Mouse (Mus musculus) hindbrain, embryonic 13.5 days (tissue): ENCODE results near the gene Atxn7l1. TPM values are rescaled to one million over a fixed set of nuclear protein-coding genes. Genes with fewer than 3 reads are reported as not detected.
A peak's percentile ranks its signal among the peaks of the same experiment; 100 is the strongest.

Experiments used
- ATAC-seq: fragments of 200-750 bp; cut with Nextera tagmentation; 2 replicates; pipeline ENCODE4 v1.8.0; 2017; ENCODE audit warnings: moderate TSS enrichment; ENCODE audit not compliant: low FRiP score
- H3K27ac ChIP-seq: fragments of 300-500 bp; sonication (generic); 2 replicates; pipeline ENCODE4 v1.5.1; 2015; ENCODE audit warnings: inconsistent platforms, mild to moderate bottlenecking, moderate library complexity
- H3K27me3 ChIP-seq: fragments of 300-500 bp; sonication (generic); 2 replicates; pipeline ENCODE4 v1.6.1; 2015; ENCODE audit warnings: mild to moderate bottlenecking, inconsistent platforms
- H3K36me3 ChIP-seq: fragments of 300-500 bp; sonication (generic); 2 replicates; pipeline ENCODE4 v1.6.1; 2015; ENCODE audit warnings: mild to moderate bottlenecking, inconsistent platforms
- H3K4me1 ChIP-seq: fragments of 300-500 bp; sonication (generic); replicated peaks from 2 replicates; pipeline ENCODE4 v1.6.1; 2015; ENCODE audit warnings: inconsistent platforms
- H3K4me2 ChIP-seq: fragments of 300-500 bp; sonication (generic); 2 replicates; pipeline ENCODE4 v1.6.1; 2015; ENCODE audit warnings: inconsistent platforms, mild to moderate bottlenecking, moderate library complexity
- H3K4me3 ChIP-seq: fragments of 300-500 bp; sonication (generic); 2 replicates; pipeline ENCODE4 v1.5.1; 2015; ENCODE audit warnings: mild to moderate bottlenecking, inconsistent platforms
- H3K9ac ChIP-seq: fragments of 300-500 bp; sonication (generic); 2 replicates; pipeline ENCODE4 v1.6.1; 2015; ENCODE audit warnings: mild to moderate bottlenecking, inconsistent platforms
- H3K9me3 ChIP-seq: fragments of 300-500 bp; sonication (generic); 2 replicates; pipeline ENCODE4 v1.6.1; 2016; ENCODE audit warnings: inconsistent platforms
- WGBS: fragments of 180-500 bp; shearing (Covaris S2); methylation state at CpG from one replicate; pipeline ENCODE4 v1.1.7; 2015; 5-methylcytosine and 5-hydroxymethylcytosine counted together
- polyA plus RNA-seq: library from polyadenylated mRNA; unstranded; fragments of >200 nt; fragmentation: Nextera tagmentation; extraction: Ambion mirVana; gene quantifications from 2 replicates; pipeline ENCODE4 v1.2.1, GENCODE M21; 2015

Gene Atxn7l1
- polyA plus RNA-seq, 1 experiment from 2014 or later: 22.4 TPM

DNA sequence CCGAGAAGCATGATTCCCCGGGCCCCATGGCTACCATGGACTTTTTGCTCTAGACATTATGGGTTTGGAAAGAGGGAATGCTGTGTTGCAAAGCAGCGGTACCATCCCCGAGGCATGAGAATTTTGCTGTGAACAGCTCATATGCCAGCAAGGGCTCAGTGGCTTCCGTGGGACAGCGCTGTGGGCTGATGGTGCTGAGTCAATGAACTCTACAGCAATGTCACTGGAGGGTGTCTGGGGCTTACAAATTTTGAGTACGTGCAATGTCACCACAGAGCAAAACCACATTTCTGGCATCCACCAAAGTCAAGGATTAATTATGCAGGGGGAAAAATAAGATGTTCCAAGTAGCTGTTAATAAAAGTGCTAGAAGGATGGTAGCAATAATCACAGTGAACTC, 42.6 kb downstream of the Atxn7l1 start:
- 96% methylated on average over 7 of the region's 7 CpGs for WGBS
- Histone ChIP-seq H3K9me3 (no peaks in the 10 kb centered on the region), H3K4me2 (no peak overlapping the region), H3K9ac (no peak overlapping the region), H3K36me3 (no peaks in the 10 kb centered on the region), H3K4me1 (peaks cover 31% of the 10 kb centered on the region), H3K27me3 (no peaks in the 10 kb centered on the region), H3K4me3 (no peak overlapping the region), H3K27ac (no peak overlapping the region)
- no peak for ATAC-seq

DNA sequence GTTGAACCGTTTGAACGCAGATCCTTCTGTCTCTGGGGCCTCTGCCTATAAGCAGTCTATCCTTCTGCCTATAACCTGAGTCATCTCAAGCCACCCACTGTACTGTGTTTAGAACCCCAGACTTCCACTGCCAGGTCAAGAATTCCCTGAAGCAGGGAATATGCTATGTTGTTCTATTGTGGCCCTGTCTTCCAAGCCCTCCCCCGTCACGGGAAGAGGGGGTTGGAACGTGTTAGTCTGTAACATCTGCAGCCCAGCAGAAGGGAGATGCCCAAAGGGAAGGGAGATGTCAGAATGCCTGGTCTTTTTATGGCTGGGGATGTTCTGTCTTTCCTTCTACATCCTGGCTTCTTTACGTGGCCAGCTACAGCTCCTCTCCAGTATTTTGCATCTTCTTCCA, 43.1 kb downstream of the Atxn7l1 start:
- H3K27ac ChIP-seq: no peak overlapping the region
- 74% methylated on average over 6 of the region's 6 CpGs for WGBS

DNA sequence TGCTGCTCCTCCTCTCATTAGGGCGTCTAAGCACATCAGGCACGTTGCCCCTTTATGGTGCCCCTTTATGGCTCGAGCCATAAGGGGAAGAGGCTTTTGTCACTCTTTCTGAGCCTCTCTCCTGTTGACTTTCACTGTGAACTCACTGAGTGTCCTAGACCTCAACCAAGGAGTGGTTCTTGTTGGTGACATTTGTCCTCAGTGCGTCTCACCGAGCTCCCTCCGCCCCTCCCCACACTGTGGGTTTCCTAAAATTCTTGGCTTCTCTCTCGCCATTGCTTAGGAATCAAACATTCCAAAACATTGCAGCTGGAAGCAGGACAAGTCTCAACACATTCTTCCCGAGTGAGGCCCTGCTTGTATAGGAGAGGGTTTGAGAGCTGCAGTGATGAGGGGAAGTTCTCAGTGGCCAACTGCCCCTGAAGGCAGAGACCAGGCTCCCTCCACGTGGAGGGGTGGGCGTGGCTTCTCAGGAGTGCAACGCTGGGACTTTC, 46.0 kb downstream of the Atxn7l1 start:
- H3K4me2 ChIP-seq: no peak overlapping the region
- ATAC-seq: peak; percentile 67; the same call in 1 of the 2 replicates
- H3K27ac ChIP-seq: no peak overlapping the region
- 45% methylated on average over 11 of the region's 11 CpGs for WGBS
- H3K4me3 ChIP-seq: no peak overlapping the region
- H3K9ac ChIP-seq: no peak overlapping the region
- peaks cover 42% of the 10 kb centered on the region for H3K4me1 ChIP-seq
- H3K9me3 ChIP-seq: no peaks in the 10 kb centered on the region
- no peaks in the 10 kb centered on the region; the same call in 1 of the 2 replicates for H3K36me3 ChIP-seq
- H3K27me3 ChIP-seq: no peaks in the 10 kb centered on the region

More for the DNA sequence above, 43.1 kb downstream of the Atxn7l1 start:
- Histone ChIP-seq H3K36me3 (no peaks in the 10 kb centered on the region), H3K9ac (no peak overlapping the region), H3K4me2 (no peak overlapping the region), H3K9me3 (no peaks in the 10 kb centered on the region), H3K27me3 (no peaks in the 10 kb centered on the region), H3K4me3 (no peak overlapping the region), H3K4me1 (peaks cover 33% of the 10 kb centered on the region)
- ATAC-seq: no peak

DNA sequence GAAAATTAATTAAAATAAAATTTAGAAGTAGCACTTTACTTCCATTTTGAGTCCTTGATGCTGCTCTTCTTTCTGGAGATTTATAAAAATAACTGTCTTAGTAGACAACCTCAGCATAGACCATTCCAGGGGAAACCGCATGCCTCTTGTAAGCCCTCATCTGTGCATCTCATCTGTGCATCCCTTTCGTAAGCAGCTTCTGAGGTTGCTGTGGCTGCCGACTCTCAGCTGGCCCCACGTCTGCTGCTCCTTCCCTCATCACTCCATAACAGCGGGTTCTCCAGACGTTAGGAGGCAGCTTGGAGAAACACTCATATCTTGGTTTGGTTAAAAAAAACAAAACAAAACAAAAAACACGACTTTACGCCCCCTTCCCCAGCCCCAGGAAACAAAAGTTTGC, 47.7 kb downstream of the Atxn7l1 start:
- Histone ChIP-seq H3K27me3 (no peaks in the 10 kb centered on the region), H3K9ac (no peak overlapping the region), H3K4me1 (peaks cover 45% of the 10 kb centered on the region), H3K36me3 (no peaks in the 10 kb centered on the region; the same call in 1 of the 2 replicates), H3K9me3 (no peaks in the 10 kb centered on the region), H3K4me3 (no peak overlapping the region), H3K27ac (no peak overlapping the region), H3K4me2 (no peak overlapping the region)
- ATAC-seq: no peak
- WGBS: 29% methylated on average over 8 of the region's 8 CpGs

DNA sequence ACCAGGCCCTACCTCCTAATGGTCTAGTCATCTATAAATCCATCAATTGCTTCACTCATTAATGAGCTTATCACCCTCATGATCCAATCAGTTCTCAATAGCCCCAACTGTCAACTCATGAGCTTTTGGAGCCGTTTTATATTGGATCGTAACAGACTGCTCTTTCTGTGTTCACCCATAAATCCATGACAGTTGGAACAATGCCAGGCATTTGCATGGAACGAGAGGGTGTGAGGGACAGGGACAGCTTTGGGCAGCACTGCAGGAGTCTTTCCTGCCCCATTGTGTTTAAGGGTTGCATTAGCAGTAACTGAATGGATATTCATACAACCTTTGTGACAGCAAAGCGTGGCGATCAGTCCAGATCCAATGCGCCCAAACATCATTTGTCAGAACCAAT, 49.8 kb downstream of the Atxn7l1 start:
- H3K9me3 ChIP-seq: no peaks in the 10 kb centered on the region
- 27% methylated on average over 6 of the region's 6 CpGs for WGBS
- H3K4me3 ChIP-seq: no peak overlapping the region
- no peak overlapping the region for H3K27ac ChIP-seq
- no peak for ATAC-seq
- H3K36me3 ChIP-seq: no peaks in the 10 kb centered on the region; the same call in 1 of the 2 replicates
- peaks cover 49% of the 10 kb centered on the region for H3K4me1 ChIP-seq
- no peak overlapping the region for H3K9ac ChIP-seq
- H3K4me2 ChIP-seq: no peak overlapping the region
- no peaks in the 10 kb centered on the region for H3K27me3 ChIP-seq

DNA sequence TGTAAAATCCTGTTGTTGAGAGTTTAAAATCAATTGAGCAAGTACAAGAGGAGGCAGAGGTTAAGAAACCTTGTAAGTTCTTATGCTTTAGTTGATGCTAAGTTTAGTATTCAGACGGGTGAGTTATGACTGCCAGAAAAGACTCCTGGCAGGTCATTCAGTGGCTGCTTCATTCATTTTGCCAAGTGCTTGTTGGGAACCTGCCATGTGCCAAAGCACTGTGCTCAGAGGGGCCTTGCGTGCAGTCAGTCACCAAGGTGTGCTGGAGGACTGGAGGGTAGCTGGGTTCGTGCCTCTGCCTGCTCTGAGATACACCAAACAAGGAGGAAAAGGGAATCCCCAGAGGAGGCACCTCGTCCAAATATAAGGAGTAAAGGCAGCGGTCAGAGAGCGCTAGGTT, 50.3 kb downstream of the Atxn7l1 start:
- Histone ChIP-seq H3K4me2 (no peak overlapping the region), H3K4me3 (no peak overlapping the region), H3K36me3 (no peaks in the 10 kb centered on the region; the same call in 1 of the 2 replicates), H3K27ac (no peak overlapping the region), H3K9ac (no peak overlapping the region), H3K27me3 (no peaks in the 10 kb centered on the region), H3K9me3 (no peaks in the 10 kb centered on the region), H3K4me1 (peaks cover 54% of the 10 kb centered on the region)
- ATAC-seq: no peak
- 60% methylated on average over 6 of the region's 6 CpGs for WGBS

DNA sequence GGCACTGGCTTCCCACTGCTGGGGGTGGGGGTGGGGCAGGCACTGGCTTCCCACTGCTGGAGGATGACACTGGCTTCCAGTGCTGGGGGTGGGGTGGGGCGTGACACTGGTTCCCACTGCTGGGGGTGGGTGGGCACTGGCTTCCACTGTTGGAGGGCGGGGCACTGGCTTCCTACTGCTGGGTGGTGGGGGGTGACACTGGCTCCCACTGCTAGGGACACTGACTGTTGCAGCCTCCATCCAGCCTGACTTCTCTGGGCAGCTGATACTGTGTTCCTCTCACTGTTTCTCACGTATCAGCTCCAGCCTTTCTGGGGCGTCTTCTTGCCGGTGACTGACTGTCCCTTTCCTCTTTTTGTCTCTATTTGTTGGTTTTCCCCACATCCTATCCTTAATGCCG, 53.6 kb downstream of the Atxn7l1 start:
- Histone ChIP-seq H3K36me3 (no peaks in the 10 kb centered on the region; the same call in 1 of the 2 replicates), H3K9me3 (no peaks in the 10 kb centered on the region), H3K27ac (no peak overlapping the region), H3K27me3 (no peaks in the 10 kb centered on the region), H3K9ac (no peak overlapping the region), H3K4me2 (no peak overlapping the region), H3K4me1 (peaks cover 38% of the 10 kb centered on the region), H3K4me3 (no peak overlapping the region)
- 83% methylated on average over 6 of the region's 6 CpGs for WGBS
- 0 out of 2 replicates have a peak, but pooled peaks have one; percentile 18 for ATAC-seq

DNA sequence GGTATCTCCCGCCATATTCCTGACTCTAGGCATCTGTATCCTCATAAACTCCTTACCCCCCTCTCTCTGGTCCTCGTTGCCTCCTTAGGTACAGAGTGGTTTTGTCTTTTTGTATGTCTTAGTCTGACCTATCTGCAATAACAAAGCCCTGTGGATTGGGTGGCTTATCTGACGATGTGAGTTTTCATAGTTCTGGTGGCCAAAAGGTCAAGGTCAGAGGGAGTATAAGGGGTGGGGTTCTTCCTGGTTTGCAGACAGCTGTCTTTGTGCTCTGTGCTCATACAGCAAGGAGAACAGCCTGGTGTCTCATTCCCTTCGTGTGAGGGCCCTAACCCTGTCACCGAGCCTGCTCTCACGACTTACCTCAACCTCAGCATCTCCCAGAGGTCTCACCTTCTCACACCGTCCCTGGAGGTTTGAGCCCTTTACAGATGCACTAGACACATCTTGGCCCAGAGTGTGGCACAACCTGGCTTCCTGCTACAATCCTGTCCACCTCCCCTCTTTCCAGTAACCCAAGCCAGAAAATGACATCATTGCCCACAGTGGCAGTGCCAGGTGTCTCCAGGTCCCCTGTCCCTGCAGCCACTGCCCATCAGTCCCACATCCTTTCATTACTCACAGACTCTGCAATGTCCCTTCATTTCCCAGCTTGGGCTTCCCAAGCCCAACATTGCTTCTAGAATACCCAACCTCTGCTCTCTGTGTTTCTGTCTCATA, 54.2 kb downstream of the Atxn7l1 start:
- Histone ChIP-seq H3K9ac (no peak overlapping the region), H3K36me3 (no peaks in the 10 kb centered on the region; the same call in 1 of the 2 replicates), H3K27ac (no peak overlapping the region), H3K4me1 (peaks cover 44% of the 10 kb centered on the region), H3K27me3 (no peaks in the 10 kb centered on the region), H3K9me3 (no peaks in the 10 kb centered on the region), H3K4me3 (no peak overlapping the region), H3K4me2 (no peak overlapping the region)
- 65% methylated on average over 7 of the region's 7 CpGs for WGBS
- ATAC-seq: no peak

DNA sequence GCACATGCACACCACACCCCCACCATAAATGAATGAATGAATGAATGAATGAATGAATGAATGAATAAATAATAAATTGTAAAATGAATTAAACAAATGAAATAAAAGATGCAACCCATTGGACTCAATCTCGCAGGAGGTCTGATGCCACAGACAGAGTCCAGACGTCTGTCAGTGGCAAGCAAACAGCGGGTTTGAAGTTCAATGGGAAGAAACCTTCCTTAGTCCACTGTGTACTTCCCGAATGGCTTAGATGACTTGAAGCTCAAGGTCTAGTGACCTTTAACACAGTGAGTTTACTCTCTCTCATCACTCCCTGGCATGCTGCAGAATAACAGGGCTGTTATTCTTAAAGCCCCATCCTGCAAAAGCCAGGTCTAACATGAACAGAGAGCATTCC, 57.8 kb downstream of the Atxn7l1 start:
- Histone ChIP-seq H3K27ac (no peak overlapping the region), H3K9me3 (no peaks in the 10 kb centered on the region), H3K27me3 (no peaks in the 10 kb centered on the region), H3K4me2 (no peak overlapping the region), H3K9ac (no peak overlapping the region), H3K4me1 (peaks cover 29% of the 10 kb centered on the region), H3K4me3 (no peak overlapping the region), H3K36me3 (no peaks in the 10 kb centered on the region)
- ATAC-seq: no peak
- 91% methylated on average over 4 of the region's 4 CpGs for WGBS

DNA sequence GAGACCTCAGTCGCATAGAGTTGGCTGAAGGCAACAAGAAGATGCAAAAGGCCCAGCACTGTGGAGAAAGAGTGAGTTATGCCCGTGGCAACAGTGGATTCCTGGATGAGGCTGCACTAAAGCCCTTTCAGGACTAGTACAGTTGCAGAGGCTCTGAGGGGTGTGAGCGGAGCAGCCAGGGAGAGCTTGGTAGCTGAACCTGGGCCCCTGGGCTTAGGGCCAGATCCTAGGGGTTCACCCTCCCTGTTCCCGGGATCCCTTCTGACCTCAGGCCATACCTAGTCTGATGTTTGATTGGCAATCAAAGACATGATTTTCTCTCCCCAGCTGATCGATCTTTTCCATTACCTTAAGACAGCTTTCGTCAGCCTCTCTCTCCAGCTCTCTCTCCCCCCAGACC, 58.8 kb downstream of the Atxn7l1 start:
- no peak overlapping the region for H3K4me2 ChIP-seq
- peaks cover 34% of the 10 kb centered on the region for H3K4me1 ChIP-seq
- ATAC-seq: no peak
- H3K27ac ChIP-seq: peak overlapping the region; percentile 42; the same call in 1 of the 2 replicates
- H3K9ac ChIP-seq: no peak overlapping the region
- no peaks in the 10 kb centered on the region for H3K27me3 ChIP-seq
- 85% methylated on average over 6 of the region's 6 CpGs for WGBS
- no peak overlapping the region for H3K4me3 ChIP-seq
- no peaks in the 10 kb centered on the region for H3K9me3 ChIP-seq
- no peaks in the 10 kb centered on the region for H3K36me3 ChIP-seq

DNA sequence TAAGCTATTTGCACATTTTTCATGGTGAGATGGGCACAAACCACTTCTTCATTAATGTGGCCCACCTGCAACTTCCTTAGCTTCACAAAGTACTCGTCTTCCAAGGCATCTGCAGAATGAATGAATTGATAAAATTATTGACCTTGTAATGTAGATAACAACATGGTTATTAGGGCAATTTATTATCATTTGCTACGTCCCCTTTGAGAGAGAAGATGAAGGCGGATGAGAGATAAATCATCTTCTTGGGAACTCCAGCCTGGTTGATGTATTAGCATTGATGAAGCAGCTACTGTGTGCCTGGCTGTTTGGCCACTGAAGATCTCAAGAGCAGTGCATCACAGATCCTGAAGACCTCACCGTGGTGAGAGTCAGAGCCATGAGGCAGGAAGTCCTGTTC, 63.4 kb downstream of the Atxn7l1 start:
- Histone ChIP-seq H3K9me3 (no peaks in the 10 kb centered on the region), H3K27ac (no peak overlapping the region), H3K4me3 (no peak overlapping the region), H3K4me1 (peaks cover 20% of the 10 kb centered on the region), H3K4me2 (no peak overlapping the region), H3K27me3 (no peaks in the 10 kb centered on the region), H3K9ac (no peak overlapping the region), H3K36me3 (no peaks in the 10 kb centered on the region)
- ATAC-seq: no peak
- 78% methylated on average over 4 of the region's 4 CpGs for WGBS

DNA sequence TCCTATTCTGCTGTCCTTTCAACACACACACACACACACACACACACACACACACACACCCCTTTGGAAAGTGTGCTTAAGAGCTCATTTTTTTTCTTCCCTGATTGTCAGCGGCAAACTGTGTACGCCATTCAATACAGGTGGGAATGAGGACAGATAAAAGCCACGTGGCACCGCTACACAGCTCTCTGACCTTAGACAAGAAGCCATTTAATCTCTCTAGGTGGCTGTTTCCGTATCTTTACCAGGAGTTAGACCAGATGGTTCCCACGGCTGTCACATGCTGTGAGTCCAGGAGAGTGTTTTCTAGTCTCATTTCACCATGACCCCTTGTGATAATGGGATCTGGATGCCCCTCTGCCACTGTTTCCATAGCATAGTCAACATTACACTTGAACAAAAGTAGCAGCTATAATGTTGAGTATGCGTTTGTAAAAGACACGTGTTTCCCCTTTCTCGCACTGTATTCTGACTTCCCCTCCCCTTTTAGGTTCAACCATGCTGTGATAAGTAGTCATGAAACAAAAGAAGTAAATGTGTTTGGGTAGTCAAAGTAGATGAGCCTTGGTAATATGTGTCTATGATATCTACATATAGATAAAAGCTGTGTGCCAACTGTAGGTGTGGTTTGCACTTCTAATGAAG, 70.8 kb downstream of the Atxn7l1 start:
- no peaks in the 10 kb centered on the region; the same call in 1 of the 2 replicates for H3K36me3 ChIP-seq
- H3K9ac ChIP-seq: no peak overlapping the region
- no peak overlapping the region for H3K4me2 ChIP-seq
- WGBS: 61% methylated on average over 9 of the region's 9 CpGs
- no peaks in the 10 kb centered on the region for H3K9me3 ChIP-seq
- H3K4me1 ChIP-seq: peaks cover 46% of the 10 kb centered on the region
- no peaks in the 10 kb centered on the region for H3K27me3 ChIP-seq
- no peak for ATAC-seq
- H3K4me3 ChIP-seq: no peak overlapping the region
- no peak overlapping the region for H3K27ac ChIP-seq
